Comparison of ENCODE assay signal across 9 mouse cellular contexts in the genomic region with DNA sequence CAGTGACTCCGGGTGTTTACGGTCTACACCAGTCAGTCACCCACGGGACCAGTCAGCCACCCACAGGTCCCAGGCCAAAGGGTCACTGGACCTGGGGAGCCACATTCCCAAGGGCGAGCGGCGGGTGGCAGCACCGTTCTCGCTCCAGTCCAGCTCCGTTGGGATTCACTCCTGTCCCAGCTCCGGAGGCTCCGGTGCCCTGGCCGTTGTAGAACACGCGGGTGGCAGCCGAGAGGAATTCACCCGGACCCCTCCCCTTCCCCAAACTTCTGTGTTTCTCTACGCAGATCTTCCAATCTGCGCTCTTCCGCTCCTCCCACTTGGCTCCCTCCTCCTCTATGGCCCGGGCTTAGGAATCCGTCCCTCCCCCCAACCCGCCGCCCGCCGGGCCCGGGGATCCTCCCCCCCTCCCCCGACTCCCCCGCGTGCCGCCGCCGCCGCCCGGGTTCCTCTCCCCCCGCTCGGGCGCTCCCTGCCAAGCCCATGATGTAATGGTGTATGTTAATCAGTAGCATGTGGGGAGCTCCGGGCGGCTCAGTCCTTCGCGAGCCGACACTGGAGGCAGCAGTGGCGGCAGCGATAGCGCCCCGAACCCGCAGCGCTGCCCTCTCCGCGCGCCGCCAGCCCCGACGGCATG. TPM values are rescaled to one million over a fixed set of nuclear protein-coding genes. Genes with fewer than 3 reads are reported as not detected.
DNase-seq lines count a peak whose midpoint lies in the region; ATAC-seq and TF ChIP-seq lines count a peak whose summit lies in the region.
"Had no signal": no experiment of that assay in that cellular context is flagged by ENCODE, and none has a peak within 500 bp of the region (broad histone marks: within the 10 kb centered on the region; RNA-seq: fewer than 3 reads in every experiment).

A gene (plus strand): TSS at position 424 of the 637 bp plus-strand sequence.

- DNase-seq in B cell, adult 2 months: peak; percentile 53 to 59
- DNase-seq in fibroblast of lung, adult 2 months (ENCODE audit: low read depth): peak; percentile 64
- peak; percentile 88 for DNase-seq in liver, adult 2 months (ENCODE audit: extremely low read depth, low read depth, low spot score)
- peak; percentile 74 for DNase-seq in midbrain, postnatal 0 days (ENCODE audit: low spot score)

- H3K4me2 ChIP-seq in heart, embryonic 12.5 days: peak within 1 kb of the TSS; percentile 88
- peak within 1 kb of the TSS; percentile 99 for H3K4me2 ChIP-seq in kidney, embryonic 15.5 days
- peak within 1 kb of the TSS; percentile 94 for H3K4me2 ChIP-seq in midbrain, postnatal 0 days (ENCODE audit: low read depth, low read length, poor library complexity, severe bottlenecking)
- peak within 1 kb of the TSS; percentile 98 for H3K4me2 ChIP-seq in stomach, embryonic 15.5 days

- no peak for TF ChIP-seq POLR2A in bone marrow macrophage, adult 2 months (IDR thresholded peaks at IDR 0.05; ENCODE audit: borderline replicate concordance, low read depth, low read length)
- peak; percentile 78 for TF ChIP-seq POLR2A in liver, adult 2 months (IDR thresholded peaks at IDR 0.05; ENCODE audit: extremely low read depth, insufficient read depth, low read length)

- peak within 1 kb of the TSS; percentile 91 for H3K9ac ChIP-seq in heart, embryonic 12.5 days
- peak within 1 kb of the TSS; percentile 76 for H3K9ac ChIP-seq in kidney, embryonic 15.5 days
- peak within 1 kb of the TSS; percentile 95 for H3K9ac ChIP-seq in liver, adult 2 months (ENCODE audit: low read depth, low read length)
- H3K9ac ChIP-seq in midbrain, postnatal 0 days (replicated peaks; ENCODE audit: low read length, poor library complexity, severe bottlenecking): peak within 1 kb of the TSS; percentile 71
- peak within 1 kb of the TSS; percentile 74 for H3K9ac ChIP-seq in stomach, embryonic 15.5 days

- peaks cover 9% of the 10 kb centered on the region for H3K4me1 ChIP-seq in bone marrow macrophage, adult 2 months (ENCODE audit: control insufficient read depth, insufficient read depth, low read length)
- peaks cover 27% of the 10 kb centered on the region for H3K4me1 ChIP-seq in heart, embryonic 12.5 days (replicated peaks)
- peaks cover 39% of the 10 kb centered on the region for H3K4me1 ChIP-seq in kidney, embryonic 15.5 days
- H3K4me1 ChIP-seq in liver, adult 2 months (ENCODE audit: control insufficient read depth, insufficient read depth, low read length): peaks cover 4% of the 10 kb centered on the region
- H3K4me1 ChIP-seq in midbrain, postnatal 0 days (ENCODE audit: insufficient read depth, low read length): peaks cover 7% of the 10 kb centered on the region; the same call in 1 of the 2 replicates
- H3K4me1 ChIP-seq in stomach, embryonic 15.5 days: peaks cover 11% of the 10 kb centered on the region; the same call in 1 of the 2 replicates

- no peaks in the 10 kb centered on the region for H3K27me3 ChIP-seq in heart, embryonic 12.5 days (replicated peaks)
- no peaks in the 10 kb centered on the region for H3K27me3 ChIP-seq in kidney, embryonic 15.5 days
- H3K27me3 ChIP-seq in liver, adult 2 months (ENCODE audit: control insufficient read depth, insufficient read depth, low read length): no peaks in the 10 kb centered on the region
- H3K27me3 ChIP-seq in midbrain, postnatal 0 days (ENCODE audit: insufficient read depth, low read length): no peaks in the 10 kb centered on the region
- no peaks in the 10 kb centered on the region for H3K27me3 ChIP-seq in stomach, embryonic 15.5 days (replicated peaks)

- ATAC-seq in heart, embryonic 12.5 days (ENCODE audit: insufficient number of reproducible peaks, low FRiP score): peak; percentile 76
- ATAC-seq in kidney, embryonic 15.5 days (replicated peaks; ENCODE audit: low FRiP score): peak; percentile 75
- ATAC-seq in midbrain, postnatal 0 days (ENCODE audit: low FRiP score): peak; percentile 53
- ATAC-seq in stomach, embryonic 15.5 days (ENCODE audit: insufficient read depth, low FRiP score, low read depth): peak; percentile 81

- no peak; the same call in 1 of the 2 replicates for TF ChIP-seq CTCF in bone marrow macrophage, adult 2 months (IDR thresholded peaks at IDR 0.05; ENCODE audit: low read depth, low read length)
- TF ChIP-seq CTCF in liver, adult 2 months (IDR thresholded peaks at IDR 0.05; ENCODE audit: low read depth, low read length): peak; percentile 52
- TF ChIP-seq CTCF in midbrain, postnatal 0 days (IDR thresholded peaks at IDR 0.05): peak; percentile 48; the same call in 1 of the 2 replicates

- H3K4me3 ChIP-seq in bone marrow macrophage, adult 2 months (ENCODE audit: insufficient read depth, low read length): peak within 1 kb of the TSS; percentile 73
- peak within 1 kb of the TSS; percentile 65 for H3K4me3 ChIP-seq in heart, embryonic 12.5 days
- peak within 1 kb of the TSS; percentile 57 for H3K4me3 ChIP-seq in kidney, embryonic 15.5 days (replicated peaks)
- H3K4me3 ChIP-seq in liver, adult 2 months (ENCODE audit: insufficient read depth, low read depth, low read length): peak within 1 kb of the TSS; percentile 80
- peak within 1 kb of the TSS; percentile 71 for H3K4me3 ChIP-seq in midbrain, postnatal 0 days (ENCODE audit: low read depth, low read length)
- peak within 1 kb of the TSS; percentile 66 for H3K4me3 ChIP-seq in stomach, embryonic 15.5 days (replicated peaks)

- peak within 1 kb of the TSS; percentile 19 for H3K27ac ChIP-seq in bone marrow macrophage, adult 2 months (ENCODE audit: insufficient read depth, low read depth, low read length)
- H3K27ac ChIP-seq in heart, embryonic 12.5 days (ENCODE audit: poor library complexity, severe bottlenecking): peak within 1 kb of the TSS; percentile 97
- H3K27ac ChIP-seq in kidney, embryonic 15.5 days: peak within 1 kb of the TSS; percentile 92
- peak within 1 kb of the TSS; percentile 98 for H3K27ac ChIP-seq in liver, adult 2 months (replicated peaks; ENCODE audit: insufficient read depth, low read depth, low read length)
- peak within 1 kb of the TSS; percentile 67 for H3K27ac ChIP-seq in midbrain, postnatal 0 days (ENCODE audit: low read depth, low read length)
- H3K27ac ChIP-seq in stomach, embryonic 15.5 days: peak within 1 kb of the TSS; percentile 92

- WGBS in heart, embryonic 12.5 days: under 1% methylated on average over 54 of the region's 54 CpGs
- 0% methylated on average over 40 of the region's 54 CpGs for WGBS in kidney, embryonic 15.5 days
- under 1% methylated on average over 52 of the region's 54 CpGs for WGBS in liver, adult 2 months
- WGBS in midbrain, postnatal 0 days: under 1% methylated on average over 38 of the region's 54 CpGs
- under 1% methylated on average over 53 of the region's 54 CpGs for WGBS in stomach, embryonic 15.5 days

- H3K9me3 ChIP-seq in heart, embryonic 12.5 days (replicated peaks): no peaks in the 10 kb centered on the region
- no peaks in the 10 kb centered on the region for H3K9me3 ChIP-seq in kidney, embryonic 15.5 days (replicated peaks)
- no peaks in the 10 kb centered on the region for H3K9me3 ChIP-seq in midbrain, postnatal 0 days (ENCODE audit: low read length)
- H3K9me3 ChIP-seq in stomach, embryonic 15.5 days: no peaks in the 10 kb centered on the region

- H3K79me2 ChIP-seq in liver, adult 2 months (ENCODE audit: control insufficient read depth, insufficient read depth, low read length): no peaks in the 10 kb centered on the region

- H3K36me3 ChIP-seq in heart, embryonic 12.5 days: 0 out of 2 replicates have a peak, but pooled peaks cover 3% of the 10 kb centered on the region
- H3K36me3 ChIP-seq in kidney, embryonic 15.5 days: no peaks in the 10 kb centered on the region
- H3K36me3 ChIP-seq in liver, adult 2 months (ENCODE audit: control insufficient read depth, insufficient read depth, low read length): no peaks in the 10 kb centered on the region
- H3K36me3 ChIP-seq in midbrain, postnatal 0 days (ENCODE audit: insufficient read depth, low read length): no peaks in the 10 kb centered on the region
- H3K36me3 ChIP-seq in stomach, embryonic 15.5 days: no peaks in the 10 kb centered on the region
- H3K36me3 ChIP-seq: G1E had no signal

RNA-seq across cellular contexts. Expression of the gene that starts here (rescaled TPM):
- 2.3 and 3.5 TPM in 2 replicates for polyA plus RNA-seq in bone marrow macrophage, adult 2 months (2012; ENCODE audit: insufficient read depth, insufficient read length, missing spikeins)
- polyA plus RNA-seq in heart, embryonic 12.5 days (2016; fragmentation: Nextera tagmentation; extraction: Ambion mirVana): 16.5 and 17.9 TPM in 2 replicates
- polyA plus RNA-seq in kidney, embryonic 15.5 days (2015; fragmentation: Nextera tagmentation; extraction: Ambion mirVana): 5.0 and 5.2 TPM in 2 replicates
- 1.6 and 3.0 TPM in 2 replicates for total RNA-seq in liver, adult 2 months (2014; rRNA removed)
- polyA plus RNA-seq in liver, adult 2 months (2012; rRNA removed): 0.77 and 1.6 TPM in 2 replicates
- total RNA-seq in midbrain, postnatal 0 days (2014; rRNA removed): 16.0 and 19.8 TPM in 2 replicates
- polyA plus RNA-seq in midbrain, postnatal 0 days (2015; fragmentation: Nextera tagmentation; extraction: Ambion mirVana): 4.4 and 5.1 TPM in 2 replicates
- polyA plus RNA-seq in stomach, embryonic 15.5 days (2015; fragmentation: Nextera tagmentation; extraction: Ambion mirVana): 7.1 and 8.0 TPM in 2 replicates
- polyA plus RNA-seq: G1E had no signal

Comparison
In these comparisons a context has a peak if more than half of its experiments do, and no peak if none do; other contexts are left out.
1. Peak in every context shown above with its lines: DNase-seq, ATAC-seq, H3K4me3 ChIP-seq and H3K27ac ChIP-seq.
2. H3K27ac ChIP-seq: peak in every context shown above with its lines; median percentile 98 in liver, adult 2 months; 97 in heart, embryonic 12.5 days; 92 in kidney, embryonic 15.5 days; 92 in stomach, embryonic 15.5 days; 67 in midbrain, postnatal 0 days; 19 in bone marrow macrophage, adult 2 months.